Mouse (Mus musculus) kidney, postnatal 25 days (tissue): ENCODE measurements around the gene Abhd13.

Experiments
- DNase-seq, 2 experiments: peaks; one replicate each; pipeline ENCODE4 v3.0.0; 2021; ENCODE audit warnings: mixed read lengths in 2 of 2

Gene Abhd13

DNA sequence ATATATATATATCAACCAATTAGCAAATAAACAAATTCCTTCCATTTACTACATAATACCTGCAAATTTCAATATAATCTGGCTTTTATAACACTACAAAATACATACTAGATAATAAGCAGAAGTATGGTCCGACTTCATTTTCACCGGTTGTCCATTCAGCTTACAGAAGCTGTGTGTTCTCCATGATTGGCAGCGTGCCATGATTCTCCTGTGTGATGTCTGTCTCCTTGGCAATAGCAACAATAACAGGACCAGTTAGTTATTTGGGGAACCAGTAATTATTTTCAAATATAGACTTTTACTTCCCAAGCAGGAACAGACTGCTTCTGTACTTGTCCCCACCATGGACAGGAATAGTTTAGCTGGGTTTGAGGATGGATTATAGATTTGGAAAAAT is 39.7 kb downstream of the Abhd13 start:
- no peak for DNase-seq

DNA sequence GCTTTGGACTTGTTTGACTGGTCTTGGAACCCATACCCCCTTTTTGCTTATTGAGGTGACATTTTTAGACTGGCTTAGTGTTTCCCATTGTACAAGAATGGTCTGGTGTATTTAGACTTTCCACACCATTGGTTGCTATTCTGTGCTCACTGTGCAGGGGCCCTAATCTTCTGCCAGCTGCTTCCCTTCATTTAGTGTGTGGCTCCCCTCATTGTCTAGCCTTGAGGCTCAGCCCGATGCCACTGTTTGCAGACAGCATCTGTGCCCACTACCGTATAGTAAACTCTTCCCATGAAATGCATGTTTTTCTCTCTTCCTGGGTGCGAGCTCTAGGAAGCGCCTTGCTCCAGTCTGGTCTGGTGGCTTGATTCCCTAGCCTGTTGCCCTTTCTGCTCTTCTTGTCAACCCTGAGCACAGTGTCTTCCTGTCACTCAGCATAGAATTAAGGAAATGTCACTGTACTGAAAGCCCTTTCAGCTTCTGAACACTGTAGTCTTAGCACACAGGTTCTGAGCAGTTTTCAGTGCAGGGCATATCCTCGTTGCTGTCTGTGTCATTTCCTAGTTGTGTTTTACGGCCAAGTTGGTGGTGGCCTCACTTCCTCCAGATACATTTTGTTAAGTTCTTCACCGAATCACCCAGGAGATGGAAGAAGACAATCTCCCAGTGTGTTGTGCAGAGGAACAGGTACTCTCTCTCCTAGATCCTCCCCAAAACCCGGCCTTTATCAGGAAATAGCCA is 53.0 kb downstream of the Abhd13 start:
- DNase-seq: no peak

DNA sequence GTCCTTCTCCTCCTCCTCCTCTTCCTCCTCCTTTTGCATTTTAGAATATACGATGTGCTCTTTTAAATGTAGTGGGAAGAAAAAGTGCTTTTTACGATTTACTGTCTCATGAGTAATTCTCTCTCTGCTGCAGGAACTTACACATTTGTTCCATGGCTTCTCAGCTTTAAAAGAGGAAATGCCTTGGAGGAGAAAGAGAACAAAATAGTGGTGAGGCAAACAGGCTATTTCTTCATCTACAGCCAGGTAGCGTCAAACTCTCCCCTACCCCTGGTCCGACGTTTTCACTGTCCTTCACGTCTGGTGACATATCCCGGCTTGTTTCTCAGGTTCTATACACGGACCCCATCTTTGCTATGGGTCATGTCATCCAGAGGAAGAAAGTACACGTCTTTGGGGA is 53.7 kb downstream of the Abhd13 start:
- no peak for DNase-seq

DNA sequence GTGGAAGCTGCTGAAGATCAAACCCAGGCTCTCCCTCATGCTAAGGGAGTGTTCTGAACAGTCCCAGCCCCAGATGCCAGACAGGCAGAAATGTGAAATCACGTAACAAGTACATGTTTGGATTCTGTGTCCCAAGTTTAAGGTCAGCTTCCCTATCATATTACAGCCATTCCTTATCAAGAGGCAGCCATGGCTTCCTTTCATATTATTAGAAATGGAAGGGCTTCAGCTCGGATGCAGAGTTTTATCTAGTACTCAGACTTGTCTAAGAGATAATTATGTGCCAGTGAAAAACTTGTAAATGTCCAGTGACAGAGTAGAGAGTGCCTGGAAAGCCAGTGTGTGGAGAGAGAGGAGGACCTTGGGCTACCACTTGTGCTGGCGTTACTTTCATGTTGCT is 63.4 kb downstream of the Abhd13 start:
- no peak for DNase-seq
